Mouse (Mus musculus) limb, embryonic 15.5 days (tissue): Measurements from ENCODE around the gene Sde2. TPM values are rescaled to one million over a fixed set of nuclear protein-coding genes. Genes with fewer than 3 reads are reported as not detected.

Source experiments
- ATAC-seq: fragments of 200-750 bp; cut with Nextera tagmentation; 2 replicates; pipeline ENCODE4 v1.8.0; 2017; ENCODE audit warnings: low read depth, moderate TSS enrichment; ENCODE audit not compliant: insufficient number of reproducible peaks, low FRiP score, low TSS enrichment
- H3K27ac ChIP-seq: fragments of 300-500 bp; sonication (generic); 2 replicates; pipeline ENCODE4 v1.5.1; 2015; ENCODE audit warnings: moderate library complexity, mild to moderate bottlenecking, inconsistent platforms
- H3K27me3 ChIP-seq: fragments of 300-500 bp; sonication (generic); 2 replicates; pipeline ENCODE4 v1.6.1; 2015; ENCODE audit warnings: inconsistent platforms
- H3K36me3 ChIP-seq: fragments of 300-500 bp; sonication (generic); 2 replicates; pipeline ENCODE4 v1.6.1; 2015; ENCODE audit warnings: inconsistent platforms
- H3K4me1 ChIP-seq: fragments of 300-500 bp; sonication (generic); 2 replicates; pipeline ENCODE4 v1.6.1; 2015; ENCODE audit warnings: inconsistent platforms
- H3K4me2 ChIP-seq: fragments of 300-500 bp; sonication (generic); 2 replicates; pipeline ENCODE4 v1.6.1; 2015; ENCODE audit warnings: mild to moderate bottlenecking, inconsistent platforms
- H3K4me3 ChIP-seq: fragments of 300-500 bp; sonication (generic); 2 replicates; pipeline ENCODE4 v1.5.1; 2015; ENCODE audit warnings: mild to moderate bottlenecking, inconsistent platforms
- H3K9ac ChIP-seq: fragments of 300-500 bp; sonication (generic); 2 replicates; pipeline ENCODE4 v1.6.1; 2015; ENCODE audit warnings: inconsistent platforms
- H3K9me3 ChIP-seq: fragments of 300-500 bp; sonication (generic); 2 replicates; pipeline ENCODE4 v1.6.1; 2016; ENCODE audit warnings: inconsistent platforms
- WGBS: fragments of 180-500 bp; shearing (Covaris S2); methylation state at CpG from one replicate; pipeline ENCODE4 v1.1.7; 2015; 5-methylcytosine and 5-hydroxymethylcytosine counted together
- polyA plus RNA-seq: library from polyadenylated mRNA; unstranded; fragments of >200 nt; fragmentation: Nextera tagmentation; extraction: Ambion mirVana; gene quantifications from 2 replicates; pipeline ENCODE4 v1.2.1, GENCODE M21; 2015

Sde2 gene
- 37.0 and 39.0 TPM in 2 replicates for polyA plus RNA-seq

DNA sequence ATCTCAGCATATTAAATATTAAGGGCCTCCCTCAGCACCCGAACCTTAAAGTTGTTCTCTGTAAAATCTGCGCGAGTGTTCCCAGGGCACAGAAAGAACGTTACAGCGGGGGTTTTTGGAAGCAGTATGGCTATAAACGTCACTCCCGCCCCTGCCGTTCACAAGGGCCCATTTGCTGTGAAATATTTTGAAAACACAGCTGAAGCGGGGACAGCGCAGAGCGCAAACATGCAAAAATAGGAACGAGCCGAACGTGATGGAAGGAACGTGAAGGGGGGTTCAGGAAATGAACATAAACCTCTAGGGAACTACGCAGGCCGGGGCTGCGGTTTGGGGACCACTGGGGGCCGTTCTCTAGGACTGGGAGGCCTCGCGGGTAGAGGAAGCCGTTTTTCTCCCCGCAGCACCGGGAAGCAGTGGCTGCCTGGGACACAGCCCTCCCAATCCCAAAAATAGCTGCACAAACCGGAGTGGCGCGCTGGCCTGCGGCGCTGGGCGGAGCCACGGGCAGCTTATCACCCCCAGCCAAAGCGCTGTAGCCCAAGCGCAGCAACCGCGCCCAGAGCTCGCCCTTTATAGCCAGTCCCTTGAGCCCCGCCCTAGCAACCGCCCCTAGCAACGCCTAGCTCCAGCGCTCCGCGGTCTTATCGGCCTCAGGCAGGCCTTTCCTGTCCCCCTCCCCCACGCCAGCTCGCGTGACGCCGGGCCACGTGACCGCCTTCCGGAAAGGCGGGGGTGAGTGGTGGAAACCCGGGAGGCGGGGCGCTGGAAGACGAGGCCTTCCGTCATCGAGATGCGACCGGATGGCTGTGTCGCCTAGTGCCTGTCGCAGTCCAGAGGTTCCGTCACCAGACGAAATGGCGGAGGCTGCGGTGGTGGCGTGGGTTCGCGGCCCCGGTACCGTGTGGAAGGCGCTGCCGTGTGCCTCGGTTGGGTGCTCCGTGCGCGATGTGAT lies at the start of gene Sde2:
TSS of gene Sde2 (plus strand) at position 812 of the 955 bp plus-strand sequence.
- no peaks in the 10 kb centered on the region for H3K27me3 ChIP-seq
- H3K9me3 ChIP-seq, result no peaks in the 10 kb centered on the region
- H3K4me2 ChIP-seq, result peak within 1 kb of the TSS; percentile 61
- H3K27ac ChIP-seq, result peak within 1 kb of the TSS; percentile 100
- peak within 1 kb of the TSS; percentile 86 for H3K9ac ChIP-seq
- ATAC-seq, result peak; percentile 99
- peaks cover 27% of the 10 kb centered on the region for H3K4me1 ChIP-seq
- H3K36me3 ChIP-seq, result peaks cover 8% of the 10 kb centered on the region; the same call in 1 of the 2 replicates
- under 1% methylated on average over 76 of the region's 77 CpGs for WGBS
- H3K4me3 ChIP-seq, result peak within 1 kb of the TSS; percentile 83

DNA sequence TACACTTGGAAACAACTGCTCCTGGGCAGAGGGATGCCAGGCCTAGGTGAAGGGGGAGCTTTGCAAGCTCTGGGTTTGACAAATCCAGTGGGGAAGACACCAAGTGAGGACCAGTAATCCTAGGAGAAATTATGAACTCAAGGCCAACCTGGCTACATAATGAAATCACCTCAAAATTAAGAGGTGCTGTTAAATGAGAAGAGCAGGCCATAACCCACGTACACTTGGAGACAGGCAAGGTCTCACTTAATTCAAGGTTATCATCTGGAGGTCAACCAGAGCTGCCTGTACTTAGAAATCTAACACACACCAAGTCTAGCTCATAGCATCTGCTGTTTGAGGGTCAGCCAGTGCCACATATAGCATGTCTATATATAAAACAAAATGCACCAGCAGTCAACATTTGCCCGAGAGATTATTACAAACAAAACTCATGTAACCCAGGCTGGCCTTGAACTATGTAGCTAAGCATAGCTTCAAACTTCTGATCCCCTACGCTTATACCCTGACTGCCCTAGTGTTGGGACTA lies 49.4 kb upstream of the Sde2 start:
- Histone ChIP-seq H3K9ac (no peak overlapping the region), H3K27me3 (no peaks in the 10 kb centered on the region), H3K4me2 (no peak overlapping the region), H3K9me3 (no peaks in the 10 kb centered on the region), H3K4me3 (no peak overlapping the region), H3K36me3 (peaks cover 60% of the 10 kb centered on the region), H3K4me1 (no peaks in the 10 kb centered on the region), H3K27ac (no peak overlapping the region)
- WGBS, result 81% methylated on average over 3 of the region's 3 CpGs
- no peak for ATAC-seq

DNA sequence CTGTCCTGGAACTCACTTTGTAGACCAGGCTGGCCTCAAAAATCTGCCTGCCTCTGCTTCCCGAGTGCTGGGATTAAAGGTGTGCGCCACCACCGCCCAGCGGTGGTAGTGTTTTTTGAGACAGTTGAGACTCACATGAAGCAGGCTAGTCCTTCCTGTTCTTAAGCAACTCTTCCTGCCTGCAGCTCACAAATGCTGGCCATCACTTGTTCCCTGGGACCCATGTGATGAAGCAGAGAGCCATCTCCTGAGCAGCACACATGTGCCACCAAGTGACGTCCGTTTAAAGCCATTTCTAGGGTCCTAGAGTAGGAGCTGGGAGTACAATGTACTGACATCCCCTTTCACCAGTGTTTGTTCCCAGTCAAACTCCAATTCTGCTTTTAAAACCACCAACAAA lies 47.0 kb upstream of the Sde2 start:
- no peak for ATAC-seq

DNA sequence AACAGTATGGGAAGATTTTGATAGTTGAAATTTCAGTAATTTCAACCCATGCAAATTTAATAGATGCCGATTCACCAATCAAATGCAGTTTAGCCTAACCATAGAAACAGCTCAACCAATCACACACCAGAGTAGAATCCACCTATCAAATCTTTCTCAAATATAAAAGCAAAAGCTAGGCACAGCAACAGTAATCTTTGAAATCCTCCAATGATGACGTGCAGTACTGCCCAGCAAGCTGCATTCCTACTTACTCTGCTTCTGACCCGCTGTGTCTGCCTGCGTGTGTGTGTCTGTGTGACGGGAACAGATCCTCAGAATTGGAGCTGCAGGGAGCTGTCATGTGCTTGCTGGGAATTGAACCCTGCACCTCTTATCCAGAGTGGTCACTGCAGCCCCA lies 42.1 kb upstream of the Sde2 start:
- no peak overlapping the region for H3K4me2 ChIP-seq

More for the DNA sequence above, 47.0 kb upstream of the Sde2 start:
- Histone ChIP-seq H3K9ac (no peak overlapping the region), H3K4me2 (no peak overlapping the region), H3K9me3 (no peaks in the 10 kb centered on the region), H3K27ac (no peak overlapping the region), H3K27me3 (no peaks in the 10 kb centered on the region), H3K4me1 (peaks cover 10% of the 10 kb centered on the region; the same call in 1 of the 2 replicates), H3K36me3 (peaks cover 78% of the 10 kb centered on the region), H3K4me3 (no peak overlapping the region)
- 91% methylated on average over 6 of the region's 6 CpGs for WGBS

DNA sequence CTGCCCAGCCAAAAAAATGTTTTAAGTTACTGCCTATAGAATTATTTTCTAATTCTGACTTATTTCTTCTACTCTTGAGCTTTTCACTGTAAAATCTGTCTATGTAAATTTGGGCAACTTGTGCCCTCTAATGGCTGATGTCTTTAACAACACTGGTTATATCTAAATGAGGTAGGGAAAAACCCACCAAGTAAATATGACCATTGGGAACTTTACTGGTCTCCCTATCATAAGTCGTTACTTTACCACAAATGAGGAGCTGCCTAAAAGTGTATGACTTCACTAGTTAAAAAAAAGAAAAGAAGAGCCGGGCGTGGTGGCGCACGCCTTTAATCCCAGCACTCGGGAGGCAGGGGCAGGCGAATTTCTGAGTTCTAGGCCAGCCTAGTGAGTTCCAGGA lies 40.0 kb upstream of the Sde2 start:
- H3K4me1 ChIP-seq, result peaks cover 40% of the 10 kb centered on the region
- no peak overlapping the region for H3K27ac ChIP-seq
- WGBS, result 48% methylated on average over 7 of the region's 7 CpGs
- no peaks in the 10 kb centered on the region for H3K9me3 ChIP-seq
- ATAC-seq, result no peak
- no peak overlapping the region for H3K9ac ChIP-seq
- H3K36me3 ChIP-seq, result peaks cover 39% of the 10 kb centered on the region
- H3K27me3 ChIP-seq, result no peaks in the 10 kb centered on the region
- H3K4me3 ChIP-seq, result peak overlapping the region; percentile 87
- peak overlapping the region; percentile 37 for H3K4me2 ChIP-seq

More for the DNA sequence above, 42.1 kb upstream of the Sde2 start:
- peaks cover 25% of the 10 kb centered on the region for H3K4me1 ChIP-seq
- no peaks in the 10 kb centered on the region for H3K9me3 ChIP-seq
- H3K9ac ChIP-seq, result no peak overlapping the region
- no peak overlapping the region for H3K27ac ChIP-seq
- no peaks in the 10 kb centered on the region for H3K27me3 ChIP-seq
- 77% methylated on average over 5 of the region's 5 CpGs for WGBS
- H3K36me3 ChIP-seq, result peaks cover 59% of the 10 kb centered on the region
- ATAC-seq, result no peak
- H3K4me3 ChIP-seq, result no peak overlapping the region

DNA sequence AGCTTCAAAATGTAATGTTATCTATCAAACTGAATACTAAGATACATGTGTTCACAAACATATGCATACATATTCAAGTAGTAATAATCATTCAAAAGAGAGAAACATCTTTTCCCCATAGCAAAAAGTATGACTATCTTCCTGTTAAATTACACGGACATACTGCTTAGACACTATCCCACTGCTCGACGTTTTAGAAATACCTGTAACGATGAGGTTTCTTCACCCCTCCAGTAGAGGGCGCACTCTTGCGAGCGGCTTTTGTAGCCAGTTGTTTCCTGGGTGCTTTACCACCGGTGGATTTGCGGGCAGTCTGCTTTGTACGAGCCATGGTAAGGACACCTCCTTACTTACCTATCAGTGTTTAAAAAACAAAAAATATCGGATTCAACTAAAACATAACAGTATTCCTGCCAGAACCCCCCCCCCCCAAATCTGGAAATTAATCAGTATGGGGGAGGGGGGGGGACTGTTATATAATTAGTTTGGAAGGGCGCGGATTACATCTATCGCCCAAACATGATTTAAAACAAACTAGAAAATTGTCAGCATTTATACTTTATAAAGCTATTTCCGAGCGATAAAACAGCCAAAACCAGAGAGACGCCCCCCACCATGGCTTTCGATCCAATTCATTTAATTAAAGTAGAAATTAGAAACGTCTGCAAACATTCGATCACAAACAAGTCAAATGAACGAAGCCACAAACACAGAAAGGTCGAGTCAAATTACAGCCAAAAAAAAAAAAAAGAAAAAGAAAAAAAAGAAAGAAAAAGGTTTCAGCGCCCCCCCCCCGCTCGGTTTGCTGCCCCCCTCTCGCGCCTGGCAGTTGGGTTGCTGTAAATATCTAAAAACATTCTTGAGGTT lies 39.1 kb upstream of the Sde2 start:
- no peak for ATAC-seq
- peaks cover 41% of the 10 kb centered on the region for H3K4me1 ChIP-seq
- peak overlapping the region; percentile 87 for H3K4me3 ChIP-seq
- no peaks in the 10 kb centered on the region for H3K27me3 ChIP-seq
- H3K9me3 ChIP-seq, result no peaks in the 10 kb centered on the region
- 3% methylated on average over 27 of the region's 27 CpGs for WGBS
- H3K36me3 ChIP-seq, result peaks cover 30% of the 10 kb centered on the region
- peak overlapping the region; percentile 100 for H3K27ac ChIP-seq
- H3K4me2 ChIP-seq, result peak overlapping the region; percentile 37
- peak overlapping the region; percentile 100 for H3K9ac ChIP-seq

DNA sequence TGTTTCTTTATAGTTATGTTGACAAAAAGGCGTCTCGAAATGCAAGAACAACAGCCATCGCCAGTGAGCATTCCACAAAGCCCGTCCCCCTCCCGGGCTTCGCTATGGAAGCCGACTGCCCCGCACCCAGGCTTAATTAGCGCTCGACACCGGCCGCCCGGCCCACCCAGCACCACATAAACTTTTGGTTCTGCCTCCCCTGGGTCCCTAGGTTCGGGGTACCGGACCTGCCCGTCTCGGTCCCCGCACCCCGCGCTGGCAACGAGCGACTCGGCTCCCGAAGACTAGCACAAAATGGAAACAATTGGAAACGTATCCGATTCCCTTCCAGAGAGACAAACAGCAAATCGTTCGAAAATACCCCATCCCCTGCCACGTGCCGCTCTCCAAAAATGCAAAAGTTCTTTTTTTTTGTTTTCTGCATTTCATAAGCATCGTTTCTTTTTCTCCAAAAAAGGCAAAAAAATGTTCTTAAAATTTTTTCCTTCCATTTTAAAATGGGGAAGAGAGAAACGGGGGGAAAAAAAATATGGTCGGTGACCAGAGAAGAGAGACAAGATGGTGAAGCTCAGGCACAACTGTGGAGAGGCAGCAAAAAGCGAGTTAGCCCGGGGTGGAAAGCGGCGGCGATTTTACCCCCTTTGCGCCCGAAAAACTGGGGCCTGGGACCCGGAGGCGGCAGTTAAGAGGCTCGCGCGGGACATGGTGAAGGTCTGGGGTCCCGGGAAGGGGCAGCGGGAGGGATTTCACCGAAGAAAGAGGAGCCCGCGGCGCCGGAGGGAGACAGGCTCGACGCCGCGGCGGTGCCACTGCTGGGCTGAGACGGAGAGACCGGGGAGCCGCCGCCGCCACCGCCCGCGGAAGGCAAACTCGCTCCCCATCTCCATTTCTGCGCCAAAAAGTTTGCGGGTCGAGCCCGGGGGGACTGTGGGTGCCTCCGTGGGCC lies 38.2 kb upstream of the Sde2 start:
- Histone ChIP-seq H3K9ac (peak overlapping the region; percentile 100), H3K4me2 (peak overlapping the region; percentile 1; the same call in 1 of the 2 replicates), H3K9me3 (no peaks in the 10 kb centered on the region), H3K4me1 (peaks cover 37% of the 10 kb centered on the region), H3K36me3 (peaks cover 22% of the 10 kb centered on the region), H3K27ac (peak overlapping the region; percentile 100), H3K27me3 (no peaks in the 10 kb centered on the region), H3K4me3 (peak overlapping the region; percentile 87)
- WGBS, result under 1% methylated on average over 71 of the region's 71 CpGs
- ATAC-seq, result peak; percentile 38

DNA sequence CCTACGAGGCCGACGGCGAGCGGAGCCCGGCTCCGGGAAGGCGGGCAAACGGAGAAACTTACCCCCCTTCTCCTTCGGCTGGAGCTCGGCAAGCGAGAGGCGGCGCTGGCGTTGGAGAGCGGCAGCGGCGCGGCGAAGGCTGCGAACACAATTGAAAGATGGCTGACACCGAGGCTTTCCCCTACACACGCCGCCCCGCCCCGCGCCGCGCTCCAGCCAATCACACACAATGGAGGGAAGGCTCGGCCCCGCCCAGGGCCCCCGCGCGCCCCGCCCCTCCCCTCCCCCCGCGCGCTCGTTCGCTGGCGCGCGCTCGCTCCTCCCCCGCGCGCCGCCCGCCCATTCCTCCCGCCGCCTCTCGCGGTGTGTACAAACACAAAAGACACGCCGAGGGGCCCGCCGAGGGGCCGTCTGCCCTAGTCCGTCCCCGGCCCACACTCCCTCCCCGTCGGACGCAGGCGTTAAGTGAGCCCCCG lies 37.5 kb upstream of the Sde2 start:
- H3K9me3 ChIP-seq, result no peaks in the 10 kb centered on the region
- H3K4me2 ChIP-seq, result peak overlapping the region; percentile 62
- H3K4me3 ChIP-seq, result peak overlapping the region; percentile 87
- peak; percentile 96 for ATAC-seq
- H3K27ac ChIP-seq, result peak overlapping the region; percentile 100
- WGBS, result 1% methylated on average over 50 of the region's 65 CpGs
- no peaks in the 10 kb centered on the region for H3K27me3 ChIP-seq
- H3K4me1 ChIP-seq, result peaks cover 33% of the 10 kb centered on the region
- H3K36me3 ChIP-seq, result peaks cover 17% of the 10 kb centered on the region
- peak overlapping the region; percentile 100 for H3K9ac ChIP-seq

DNA sequence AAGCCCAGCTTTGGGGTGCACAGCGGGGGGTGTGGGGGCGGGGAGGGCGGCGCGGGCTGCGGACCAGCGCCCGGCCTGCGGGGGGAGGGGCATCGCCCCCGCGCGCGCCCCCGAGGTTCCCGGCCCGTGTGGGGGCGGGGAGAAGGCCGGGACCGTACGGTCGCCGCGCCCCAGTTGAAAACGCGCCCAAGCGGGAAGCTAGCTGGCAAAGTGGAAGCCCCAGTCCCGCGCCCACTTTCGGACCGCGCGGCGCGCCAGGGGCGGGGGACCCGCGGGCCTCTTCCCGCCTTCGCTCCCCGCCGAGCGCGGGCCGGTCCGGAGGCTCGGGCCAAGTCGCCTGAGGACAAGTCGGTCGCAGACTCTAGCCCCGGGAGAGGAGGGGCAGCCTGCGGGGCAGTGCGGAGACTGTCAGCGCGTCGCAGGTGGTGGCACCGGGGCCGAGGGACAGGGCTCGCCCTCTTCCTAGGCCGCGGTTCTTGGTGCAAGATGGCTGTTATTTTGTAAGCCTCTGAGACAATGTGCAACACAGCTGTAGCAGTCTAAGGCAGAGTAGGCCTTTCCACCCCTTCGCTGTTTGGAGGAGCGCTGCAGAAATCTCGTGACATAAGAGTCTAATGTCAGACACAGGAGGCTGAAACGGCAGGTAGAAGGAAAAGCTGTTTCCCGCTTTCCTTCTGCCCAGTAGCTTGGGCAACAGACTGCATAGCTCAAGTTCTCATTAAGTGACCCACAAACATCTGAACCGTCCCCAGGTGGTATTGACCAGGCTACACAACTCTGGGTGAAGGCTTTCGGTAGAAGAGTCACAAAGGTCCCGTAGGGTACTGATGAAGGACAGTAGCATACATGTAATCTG lies 36.8 kb upstream of the Sde2 start, which contains the start of gene H3f3a:
TSS of gene H3f3a (minus strand) at position 59 of the 856 bp plus-strand sequence.
- peak within 1 kb of the TSS; percentile 87 for H3K4me3 ChIP-seq
- H3K27me3 ChIP-seq, result no peaks in the 10 kb centered on the region
- H3K9ac ChIP-seq, result peak within 1 kb of the TSS; percentile 100
- peak; percentile 74 for ATAC-seq
- H3K4me2 ChIP-seq, result peak within 1 kb of the TSS; percentile 62
- 2% methylated on average over 47 of the region's 69 CpGs for WGBS
- H3K9me3 ChIP-seq, result no peaks in the 10 kb centered on the region
- H3K27ac ChIP-seq, result peak within 1 kb of the TSS; percentile 100
- H3K36me3 ChIP-seq, result peaks cover 13% of the 10 kb centered on the region
- H3K4me1 ChIP-seq, result peaks cover 30% of the 10 kb centered on the region
